Mouse (Mus musculus) kidney, adult 8-10 months (tissue): ENCODE data around the gene Ippk.
A peak's percentile ranks its signal among the peaks of the same experiment; 100 is the strongest.

Source experiments
- DNase-seq, 2 experiments: peaks; one replicate each; pipeline ENCODE4 v3.0.0; 2022

The Ippk gene

GRCm38 (mm10) chr13:49420754-49421605 is at the start of gene Ippk:
TSS of gene Ippk (plus strand) at chr13:49421249.
- peak; percentile 99 for DNase-seq

DNA sequence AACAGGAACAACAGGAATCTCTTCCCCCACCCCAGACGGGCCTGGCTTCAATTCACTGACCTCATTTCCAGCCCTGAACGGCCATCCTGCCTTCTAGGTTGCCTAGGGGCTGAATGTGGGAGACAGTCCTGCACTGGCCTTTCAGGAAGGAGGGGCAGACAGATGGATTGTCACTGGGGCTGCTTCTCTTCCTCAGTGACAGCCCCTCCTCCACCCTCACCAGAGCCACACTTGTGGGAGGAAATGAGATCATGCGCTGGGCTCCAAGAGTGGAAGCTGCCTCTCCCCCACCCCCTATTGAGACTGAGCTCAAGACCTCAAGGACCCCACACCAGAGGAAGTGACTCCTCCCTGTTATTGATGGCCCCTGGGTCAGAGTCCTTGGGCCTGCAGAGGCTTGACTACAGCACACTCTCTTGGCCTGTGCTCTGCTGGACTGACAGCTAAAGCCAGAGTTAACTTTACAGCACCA is 49.6 kb upstream of the Ippk start:
- DNase-seq, result peak; percentile 77 to 90

DNA sequence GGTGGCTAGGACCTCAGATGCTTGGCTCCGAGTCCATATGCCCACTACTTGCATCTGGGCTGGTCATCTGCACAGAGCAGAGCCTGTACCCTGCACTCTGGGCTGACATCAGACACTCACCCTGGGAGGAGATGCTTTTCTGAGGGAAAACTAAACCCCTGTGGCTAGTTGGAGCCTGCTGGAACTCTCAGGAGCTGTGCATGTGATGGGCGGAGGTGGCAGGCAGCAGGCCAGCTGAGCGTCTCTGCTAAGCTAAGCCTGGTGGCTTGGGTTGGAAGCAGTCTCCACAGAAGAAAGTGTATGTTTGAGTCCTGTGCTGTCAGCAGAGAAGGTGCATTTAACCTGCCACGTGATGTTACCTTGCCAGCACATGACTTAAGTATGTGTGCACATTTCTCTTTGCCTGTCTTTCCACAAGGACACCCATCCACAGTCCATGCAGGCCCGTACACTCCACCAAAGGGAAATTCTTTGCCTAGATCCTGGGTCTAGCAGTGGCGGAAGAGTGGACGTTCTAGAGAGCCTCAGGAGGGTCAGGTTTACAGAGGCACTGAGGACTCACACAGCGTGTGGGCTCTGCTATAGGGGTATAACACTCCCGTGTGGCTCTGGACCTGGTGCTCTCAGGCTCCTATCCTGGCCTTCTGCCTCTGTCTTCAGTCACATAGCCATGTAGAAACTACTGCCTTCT is 48.5 kb upstream of the Ippk start:
- no peak for DNase-seq

GRCm38 (mm10) chr13:49374304-49374703 is 46.7 kb upstream of the Ippk start:
- DNase-seq, result no peak

DNA sequence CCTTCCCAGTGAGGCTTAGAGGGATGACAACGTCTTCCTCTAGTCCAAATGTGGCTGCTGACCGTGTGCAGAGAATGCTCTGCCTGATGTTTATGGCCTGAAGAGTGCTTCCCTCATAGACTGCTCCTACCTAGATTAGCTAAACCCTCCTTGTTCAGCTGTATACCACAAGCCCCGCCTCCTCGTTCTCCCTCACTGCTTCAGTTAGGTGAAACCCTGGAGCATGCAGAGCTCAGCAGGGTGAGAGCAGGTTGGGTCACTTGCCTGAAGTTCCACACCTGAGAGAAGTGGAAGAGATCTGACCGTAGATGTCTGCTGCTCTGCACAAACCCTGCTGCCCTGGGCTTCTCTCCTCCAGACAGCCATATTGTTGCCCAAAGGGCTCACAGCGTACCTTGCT is 46.3 kb upstream of the Ippk start:
- peak; percentile 46 to 52 for DNase-seq

DNA sequence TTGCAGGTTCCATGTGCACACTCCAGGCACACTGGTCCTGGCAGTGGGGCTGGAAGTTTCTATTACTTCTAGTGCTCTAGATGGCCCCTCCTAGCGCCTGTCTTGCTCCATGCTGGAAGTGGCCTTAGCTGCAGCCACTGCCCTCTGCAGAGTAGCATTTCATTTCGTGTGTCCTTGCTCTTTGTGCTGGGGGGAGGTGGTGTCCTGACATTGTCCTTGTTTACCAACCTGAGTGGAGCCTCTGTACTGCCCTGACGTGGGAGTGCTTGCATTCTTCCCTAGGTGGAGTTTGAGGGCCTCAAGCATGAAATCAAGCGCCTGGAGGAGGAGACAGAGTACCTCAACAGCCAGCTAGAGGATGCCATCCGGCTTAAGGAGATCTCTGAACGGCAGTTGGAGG is 43.4 kb upstream of the Ippk start:
- no peak for DNase-seq

- no peak for DNase-seq
Measured at GRCm38 (mm10) chr13:49379301-49379700, 41.7 kb upstream of the Ippk start.

DNA sequence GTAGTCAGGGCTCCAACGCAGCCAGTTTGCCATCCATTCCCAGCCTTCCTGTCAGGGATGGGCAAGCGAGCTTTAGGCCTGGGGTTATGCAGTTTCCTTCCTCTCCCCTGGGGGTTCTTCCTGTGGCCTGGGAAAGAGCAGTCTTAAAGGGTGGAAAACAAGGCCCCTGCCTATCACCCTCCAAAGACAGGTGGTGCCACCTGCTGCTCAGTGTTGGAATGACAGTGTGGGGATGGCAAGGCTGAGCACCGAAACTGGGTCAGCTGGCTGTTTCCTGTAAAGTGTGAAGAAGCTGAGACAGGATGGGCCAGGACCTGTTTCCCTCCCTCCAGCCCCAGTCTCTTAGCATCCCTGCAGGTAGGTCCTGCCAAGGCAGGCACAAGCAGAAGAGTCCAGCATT is 39.8 kb upstream of the Ippk start:
- DNase-seq, result peak; percentile 76 to 90

DNA sequence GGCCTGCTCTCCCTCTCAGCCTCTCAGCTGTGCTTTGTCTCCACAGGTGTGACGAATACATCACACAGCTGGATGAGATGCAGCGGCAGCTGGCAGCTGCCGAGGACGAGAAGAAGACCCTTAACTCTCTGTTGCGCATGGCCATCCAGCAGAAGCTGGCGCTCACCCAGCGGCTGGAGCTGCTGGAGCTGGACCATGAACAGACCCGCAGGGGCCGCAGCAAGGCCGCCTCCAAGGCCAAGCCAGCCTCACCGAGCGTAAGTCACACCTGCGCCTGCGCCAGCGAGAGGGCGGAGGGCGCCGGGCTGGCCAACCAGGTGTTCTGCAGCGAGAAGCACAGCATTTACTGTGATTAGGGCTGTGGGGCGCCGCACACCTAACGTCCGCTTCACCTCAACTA is 38.1 kb upstream of the Ippk start:
- DNase-seq, result no peak

- DNase-seq, result peak in 1 of 2 experiments; percentile 27
Measured at GRCm38 (mm10) chr13:49384751-49385463, 36.1 kb upstream of the Ippk start.

GRCm38 (mm10) chr13:49391374-49391773 is 29.7 kb upstream of the Ippk start:
- peak in 1 of 2 experiments; percentile 23 for DNase-seq

DNA sequence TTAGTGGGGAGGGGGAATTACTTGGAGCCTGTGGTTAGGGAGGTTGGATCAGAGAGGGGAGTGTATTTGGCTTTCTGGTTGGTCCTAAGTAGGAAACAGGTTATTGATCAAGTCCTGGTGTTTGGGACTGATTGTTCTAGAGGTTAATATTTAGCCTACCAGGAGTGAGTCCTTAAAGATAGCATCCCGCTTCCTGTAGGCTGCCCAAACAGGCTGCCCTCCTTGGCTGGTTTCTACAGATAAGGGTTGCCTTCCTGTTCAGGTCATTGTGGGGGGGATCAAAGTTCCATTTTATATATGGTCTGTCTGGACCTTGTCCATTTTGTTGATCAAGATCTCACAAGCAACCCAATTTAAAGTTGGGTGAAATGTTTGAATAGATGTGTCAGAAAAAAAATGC is 27.5 kb upstream of the Ippk start:
- no peak for DNase-seq

DNA sequence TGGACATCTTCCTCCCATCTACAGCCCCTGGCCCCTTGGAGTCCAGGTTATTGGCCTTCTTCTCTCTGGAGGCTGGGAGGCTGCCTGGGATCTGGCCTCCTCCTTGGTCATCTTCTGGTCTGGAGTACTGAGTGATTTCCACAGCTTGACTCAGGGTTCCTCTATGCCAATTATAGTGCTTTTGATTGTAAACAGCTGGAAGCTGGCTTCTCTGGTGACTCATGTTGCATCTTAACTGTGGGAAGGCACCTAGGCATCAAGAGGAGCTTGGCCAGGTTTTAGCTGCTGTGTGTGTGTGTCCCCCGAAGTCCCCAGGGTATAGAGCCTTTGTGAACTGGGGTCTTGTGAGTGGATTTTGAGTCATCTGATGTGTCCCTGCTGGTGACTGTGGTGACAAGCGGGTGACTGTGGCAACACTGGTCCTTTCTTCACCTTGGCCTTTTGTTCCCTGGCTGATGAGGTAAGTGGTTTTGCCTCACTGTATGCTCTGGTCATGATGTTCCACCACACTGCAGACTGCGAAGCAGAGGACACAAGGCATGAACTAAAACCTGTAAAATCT is 26.1 kb upstream of the Ippk start:
- DNase-seq, result no peak

GRCm38 (mm10) chr13:49396798-49397197 is 24.3 kb upstream of the Ippk start:
- no peak for DNase-seq

GRCm38 (mm10) chr13:49398191-49398590 is 22.9 kb upstream of the Ippk start:
- no peak for DNase-seq

DNA sequence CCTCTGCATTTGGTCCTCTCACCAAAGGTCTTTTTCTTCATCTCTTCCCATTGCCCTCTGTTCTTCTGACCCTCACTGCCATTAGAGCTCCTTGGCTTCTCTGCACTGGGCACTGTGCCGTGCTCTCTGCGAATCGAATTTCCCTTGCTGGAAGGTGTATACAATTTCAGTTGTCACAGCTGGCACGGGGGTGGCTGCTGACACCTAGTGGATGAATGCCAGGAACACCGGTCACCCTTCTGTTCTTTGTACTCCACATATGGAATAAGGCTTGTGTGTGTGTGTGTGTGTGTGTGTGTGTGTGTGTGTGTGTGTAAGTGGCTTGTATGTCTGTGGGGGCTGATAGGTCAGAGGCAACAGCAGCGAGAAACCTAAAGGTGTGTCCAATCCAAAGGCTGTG is 20.9 kb upstream of the Ippk start:
- DNase-seq, result peak; percentile 24

DNA sequence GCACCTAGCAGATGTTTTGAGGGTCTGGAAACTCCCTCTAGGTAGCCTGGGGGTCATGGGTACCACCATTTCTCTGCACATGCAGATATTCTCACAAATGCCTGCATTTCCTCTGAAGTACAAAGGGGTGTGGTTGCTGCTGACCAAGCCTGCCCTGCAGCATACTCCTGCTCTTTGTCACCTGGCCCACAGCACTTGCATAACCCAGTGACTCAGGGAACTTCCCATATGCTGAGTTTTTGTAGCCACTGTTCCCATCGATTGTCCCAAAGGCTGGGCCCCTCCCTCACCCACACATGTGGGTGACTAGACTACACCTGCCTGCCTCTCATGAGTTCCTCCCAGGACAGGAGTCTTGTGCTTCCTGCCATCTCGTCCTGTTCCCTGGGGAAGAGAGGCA is 18.4 kb upstream of the Ippk start:
- no peak for DNase-seq

GRCm38 (mm10) chr13:49407795-49408194 is 13.3 kb upstream of the Ippk start:
- no peak for DNase-seq

GRCm38 (mm10) chr13:49421606-49421917 is 513 bp downstream of the Ippk start:
- no peak for DNase-seq

DNA sequence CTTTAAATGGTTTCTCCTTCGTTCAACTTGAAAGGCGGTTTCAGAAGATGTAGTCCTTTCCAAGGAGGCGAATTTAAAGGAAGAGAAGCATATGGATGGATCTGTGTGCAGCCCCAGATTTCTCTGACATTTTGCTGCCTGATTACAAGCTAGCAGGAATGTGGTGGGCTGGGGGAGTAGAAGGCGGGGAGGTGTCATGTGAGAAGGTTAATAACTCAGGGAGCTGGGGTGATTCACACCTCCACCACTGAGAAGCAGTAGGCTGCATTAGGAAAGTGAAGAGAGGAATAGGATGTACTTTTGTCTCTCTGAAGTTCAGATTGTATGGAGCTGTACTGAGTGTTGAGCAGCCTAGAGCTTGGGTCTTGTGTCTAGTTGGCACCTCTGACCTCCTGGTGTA is 910 bp downstream of the Ippk start:
- no peak for DNase-seq

DNA sequence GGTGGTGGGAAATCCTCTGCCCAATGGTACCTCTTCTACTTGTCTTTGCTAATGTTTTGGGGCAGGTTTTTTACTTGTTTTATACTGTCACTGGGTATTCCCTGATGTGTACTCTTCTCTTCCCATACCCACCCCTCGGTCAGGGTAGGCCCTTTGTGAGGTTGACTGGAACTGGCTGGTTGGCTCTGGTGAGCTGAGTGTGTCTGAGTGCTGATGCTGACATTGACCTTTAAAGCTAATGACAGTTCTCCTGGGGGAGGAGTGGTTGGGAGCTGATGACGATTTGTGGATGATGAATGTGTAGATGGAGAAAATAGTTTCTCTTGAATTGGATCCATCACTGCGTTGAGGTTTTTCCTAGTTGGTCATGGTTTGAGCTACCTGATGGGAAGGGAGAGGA is 5.7 kb downstream of the Ippk start:
- DNase-seq, result no peak

DNA sequence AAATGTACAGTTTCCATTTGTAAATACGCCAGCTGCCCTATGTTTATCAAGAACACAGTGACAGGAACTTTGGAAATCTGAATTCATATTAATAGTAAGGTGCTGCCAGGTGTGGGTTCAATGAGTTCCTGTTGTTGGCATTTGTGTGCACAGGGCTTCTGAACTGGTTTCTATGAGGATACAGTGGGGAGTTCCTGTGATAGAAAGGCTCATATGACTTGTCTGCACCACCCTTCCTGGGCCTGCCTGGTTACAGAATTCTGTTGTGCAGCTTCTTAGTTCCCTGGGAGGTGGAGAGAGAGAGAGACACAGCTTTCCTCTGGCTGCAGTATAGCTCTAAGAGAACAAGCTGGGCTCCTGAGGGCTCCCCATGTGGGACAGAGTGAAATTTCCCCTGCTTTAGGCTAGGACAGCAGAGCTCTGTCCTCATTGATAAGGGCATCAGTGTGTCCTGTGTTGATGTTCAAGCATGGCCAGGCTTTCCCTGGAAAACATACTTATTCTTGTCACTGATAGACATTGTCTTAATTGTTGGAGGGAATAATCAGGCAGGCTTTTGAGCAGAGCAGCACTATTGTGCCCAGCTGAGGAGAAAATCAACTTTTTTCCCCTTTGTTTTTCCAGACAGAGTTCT is 7.1 kb downstream of the Ippk start:
- no peak for DNase-seq

- peak; percentile 32 to 33 for DNase-seq
Measured at GRCm38 (mm10) chr13:49430529-49430928, 9.5 kb downstream of the Ippk start.
